Comparison of ENCODE assay signal across 12 mouse cellular contexts in genomic region chr3:157695128-157696075, GRCm38 (mm10).
A peak's percentile ranks its signal among the peaks of the same experiment; 100 is the strongest.
DNase-seq lines count a peak whose midpoint lies in the region; ATAC-seq and TF ChIP-seq lines count a peak whose summit lies in the region.
"Had no signal": no experiment of that assay in that cellular context is flagged by ENCODE, and none has a peak within 500 bp of the region (broad histone marks: within the 10 kb centered on the region; RNA-seq: fewer than 3 reads in every experiment).

No protein-coding gene starts in this region.

- H3K4me2 ChIP-seq in hindbrain, embryonic 12.5 days (replicated peaks): no peak overlapping the region
- no peak overlapping the region for H3K4me2 ChIP-seq in neural tube, embryonic 12.5 days (replicated peaks)
- H3K4me2 ChIP-seq: limb, embryonic 12.5 days had no signal

- ATAC-seq in hindbrain, embryonic 12.5 days (ENCODE audit: low FRiP score): peak; percentile 71
- ATAC-seq in neural tube, embryonic 12.5 days (ENCODE audit: low FRiP score, low read depth): peak; percentile 80
- ATAC-seq: liver, postnatal 0 days had no signal

- no peaks in the 10 kb centered on the region for H3K27me3 ChIP-seq in hindbrain, embryonic 12.5 days
- no peaks in the 10 kb centered on the region for H3K27me3 ChIP-seq in hindbrain, embryonic 10.5 days (ENCODE audit: insufficient read depth, poor library complexity, severe bottlenecking)
- H3K27me3 ChIP-seq in neural tube, embryonic 12.5 days (replicated peaks): no peaks in the 10 kb centered on the region
- H3K27me3 ChIP-seq: limb, embryonic 12.5 days had no signal

- no peak for DNase-seq in hindbrain, embryonic 10.5 days (ENCODE audit: low spot score)
- DNase-seq in brain, embryonic 14.5 days (ENCODE audit: low read depth): peak; percentile 9
- peak; percentile 72 for DNase-seq in kidney, adult 9 months
- DNase-seq in heart, adult 18-20 months: no peak
- DNase-seq in left cerebral cortex, adult 2 months (ENCODE audit: extremely low spot score in 1 of 2, low spot score in 2 of 2): no peak
- DNase-seq in right cerebral cortex, adult 2 months (ENCODE audit: low spot score in 2 of 2): no peak
- DNase-seq: liver, postnatal 0 days; thymus, postnatal 25 days had no signal

- H3K27ac ChIP-seq in hindbrain, embryonic 12.5 days: no peak overlapping the region
- no peak overlapping the region for H3K27ac ChIP-seq in hindbrain, embryonic 10.5 days
- no peak overlapping the region for H3K27ac ChIP-seq in neural tube, embryonic 12.5 days
- no peak overlapping the region for H3K27ac ChIP-seq in left cerebral cortex, adult 2 months
- H3K27ac ChIP-seq: limb, embryonic 12.5 days had no signal

- H3K4me3 ChIP-seq in hindbrain, embryonic 12.5 days: no peak overlapping the region
- H3K4me3 ChIP-seq in hindbrain, embryonic 10.5 days: no peak overlapping the region
- no peak overlapping the region for H3K4me3 ChIP-seq in neural tube, embryonic 12.5 days
- no peak overlapping the region for H3K4me3 ChIP-seq in left cerebral cortex, adult 2 months
- H3K4me3 ChIP-seq: limb, embryonic 12.5 days; megakaryocyte, embryonic 14.5 days had no signal

- no peaks in the 10 kb centered on the region for H3K4me1 ChIP-seq in hindbrain, embryonic 12.5 days
- H3K4me1 ChIP-seq in hindbrain, embryonic 10.5 days (replicated peaks): no peaks in the 10 kb centered on the region
- H3K4me1 ChIP-seq in neural tube, embryonic 12.5 days: no peaks in the 10 kb centered on the region
- H3K4me1 ChIP-seq: limb, embryonic 12.5 days had no signal

- no peaks in the 10 kb centered on the region for H3K9me3 ChIP-seq in hindbrain, embryonic 12.5 days (replicated peaks)
- H3K9me3 ChIP-seq in hindbrain, embryonic 10.5 days: no peaks in the 10 kb centered on the region
- no peaks in the 10 kb centered on the region for H3K9me3 ChIP-seq in neural tube, embryonic 12.5 days
- H3K9me3 ChIP-seq: limb, embryonic 12.5 days; megakaryocyte, embryonic 14.5 days had no signal

- H3K36me3 ChIP-seq in hindbrain, embryonic 12.5 days: no peaks in the 10 kb centered on the region
- no peaks in the 10 kb centered on the region for H3K36me3 ChIP-seq in hindbrain, embryonic 10.5 days
- H3K36me3 ChIP-seq in neural tube, embryonic 12.5 days: no peaks in the 10 kb centered on the region
- H3K36me3 ChIP-seq: limb, embryonic 12.5 days had no signal

- no peak for TF ChIP-seq POLR2A in brain, embryonic 14.5 days (IDR thresholded peaks at IDR 0.05; ENCODE audit: borderline replicate concordance, extremely low read depth, insufficient read depth, insufficient read length, poor library complexity, severe bottlenecking)

- TF ChIP-seq CTCF in brain, embryonic 14.5 days (IDR thresholded peaks at IDR 0.05; ENCODE audit: borderline replicate concordance, extremely low read depth, insufficient read depth, insufficient read length): no peak
- TF ChIP-seq CTCF in left cerebral cortex, adult 2 months (IDR thresholded peaks at IDR 0.05): no peak

- intact Hi-C loops in left cerebral cortex, adult 2 months (cut with DNase I): no loop called here

- no peak overlapping the region for H3K9ac ChIP-seq in hindbrain, embryonic 12.5 days
- H3K9ac ChIP-seq in neural tube, embryonic 12.5 days: no peak overlapping the region
- H3K9ac ChIP-seq: limb, embryonic 12.5 days; liver, postnatal 0 days had no signal

- WGBS in hindbrain, embryonic 12.5 days: 78% methylated on average over 19 of the region's 19 CpGs
- 89% methylated on average over 19 of the region's 19 CpGs for WGBS in hindbrain, embryonic 10.5 days
- WGBS in neural tube, embryonic 12.5 days: 81% methylated on average over 19 of the region's 19 CpGs

Comparison
In these comparisons a context has a peak if more than half of its experiments do, and no peak if none do; other contexts are left out.
1. DNase-seq: peak in brain, embryonic 14.5 days (single experiment) and kidney, adult 9 months (single experiment); none in hindbrain, embryonic 10.5 days (single experiment), heart, adult 18-20 months (0 of 2), left cerebral cortex, adult 2 months (0 of 2) and right cerebral cortex, adult 2 months (0 of 2).